Mouse (Mus musculus) myocyte (in vitro differentiated cells): ENCODE data around the gene Pmf1.

Experiments used
- E2F4 ChIP-seq: IDR thresholded peaks from one replicate; pipeline ENCODE4 v1.6.1; 2011; ENCODE audit warnings: mild to moderate bottlenecking, control low read depth, moderate library complexity; ENCODE audit not compliant: insufficient read depth
- MAX ChIP-seq: IDR thresholded peaks from one replicate; pipeline ENCODE4 v1.6.1; 2011; ENCODE audit warnings: low read depth, mild to moderate bottlenecking, control low read depth
- MYOD1 ChIP-seq, 3 experiments: IDR thresholded peaks; one replicate each; pipeline ENCODE4 v1.6.1; 2011; ENCODE audit warnings: control low read depth in 2 of 3, low read depth in 2 of 3, mild to moderate bottlenecking in 2 of 3, moderate library complexity in 1 of 3; ENCODE audit not compliant: insufficient read length in 2 of 3, control insufficient read depth in 1 of 3
- MYOG ChIP-seq, 3 experiments: IDR thresholded peaks; one replicate each; pipeline ENCODE4 v1.6.1; 2011; ENCODE audit warnings: control low read depth in 2 of 3, low read depth in 2 of 3, mild to moderate bottlenecking in 2 of 3; ENCODE audit not compliant: insufficient read length in 2 of 3, control insufficient read depth in 1 of 3, insufficient read depth in 1 of 3
- POLR2A ChIP-seq: IDR thresholded peaks from one replicate; pipeline ENCODE4 v1.6.1; 2011; ENCODE audit warnings: low read depth, mild to moderate bottlenecking, control low read depth, moderate library complexity; ENCODE audit not compliant: insufficient read length
- POLR2AphosphoS2 ChIP-seq: IDR thresholded peaks from one replicate; pipeline ENCODE4 v1.6.1; 2011; ENCODE audit warnings: low read depth, control low read depth; ENCODE audit not compliant: insufficient read length
- TCF12 ChIP-seq: IDR thresholded peaks from one replicate; pipeline ENCODE4 v1.6.1; 2011; ENCODE audit warnings: mild to moderate bottlenecking, control low read depth; ENCODE audit not compliant: poor library complexity, insufficient read depth, severe bottlenecking
- TCF3 ChIP-seq: IDR thresholded peaks from one replicate; pipeline ENCODE4 v1.6.1; 2011; ENCODE audit warnings: low read depth, control low read depth; ENCODE audit not compliant: insufficient read length
- USF1 ChIP-seq: IDR thresholded peaks from one replicate; pipeline ENCODE4 v1.6.1; 2011; ENCODE audit warnings: low read depth, mild to moderate bottlenecking, control low read depth, moderate library complexity

DNA sequence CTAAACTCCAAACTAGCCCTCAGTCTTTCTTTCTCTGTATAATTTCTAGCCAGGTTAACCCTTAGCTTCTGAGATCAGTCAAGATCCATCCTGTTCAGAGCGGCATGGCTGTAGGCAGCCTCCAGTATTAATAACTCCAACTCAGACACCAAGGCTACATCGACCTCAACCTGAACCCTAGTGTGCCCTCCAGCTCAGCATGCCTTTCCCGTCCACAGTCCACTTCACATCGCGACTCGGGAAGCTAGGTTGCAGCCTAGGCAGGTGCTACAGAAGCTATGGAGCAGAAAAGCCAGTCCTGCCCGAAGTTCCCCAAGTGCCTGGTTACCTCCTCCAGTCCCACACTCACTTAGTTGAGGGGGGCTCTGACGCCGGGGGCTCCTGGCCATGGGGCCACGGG lies 27.3 kb upstream of the Pmf1 start:
- no peak for TF ChIP-seq USF1
- TF ChIP-seq MAX, result no peak
- TF ChIP-seq POLR2A, result no peak
- no peak for TF ChIP-seq TCF3
- no peak for TF ChIP-seq E2F4
- TF ChIP-seq MYOG (IDR thresholded peaks at IDR 0.05; ENCODE audit: control insufficient read depth in 1 of 3, insufficient read depth in 1 of 3, insufficient read length in 2 of 3, low read depth in 2 of 3), result no peak
- TF ChIP-seq TCF12, result no peak
- no peak for TF ChIP-seq MYOD1 (IDR thresholded peaks at IDR 0.05; ENCODE audit: control insufficient read depth in 1 of 3, insufficient read length in 2 of 3, low read depth in 2 of 3)
- no peak for TF ChIP-seq POLR2AphosphoS2
